Mouse (Mus musculus): ENCODE measurements around the gene Sepsecs. TPM values are rescaled to one million over a fixed set of nuclear protein-coding genes. Genes with fewer than 3 reads are reported as not detected.
"Not testable (repeated sequence)": the region's sequence is repeated elsewhere in the genome, so short reads cannot be mapped to it uniquely, and the experiment has no call there.

Gene Sepsecs
- 7.6 and 9.4 TPM in 2 replicates for polyA plus RNA-seq (2015; fragmentation: Nextera tagmentation; extraction: Ambion mirVana)

DNA sequence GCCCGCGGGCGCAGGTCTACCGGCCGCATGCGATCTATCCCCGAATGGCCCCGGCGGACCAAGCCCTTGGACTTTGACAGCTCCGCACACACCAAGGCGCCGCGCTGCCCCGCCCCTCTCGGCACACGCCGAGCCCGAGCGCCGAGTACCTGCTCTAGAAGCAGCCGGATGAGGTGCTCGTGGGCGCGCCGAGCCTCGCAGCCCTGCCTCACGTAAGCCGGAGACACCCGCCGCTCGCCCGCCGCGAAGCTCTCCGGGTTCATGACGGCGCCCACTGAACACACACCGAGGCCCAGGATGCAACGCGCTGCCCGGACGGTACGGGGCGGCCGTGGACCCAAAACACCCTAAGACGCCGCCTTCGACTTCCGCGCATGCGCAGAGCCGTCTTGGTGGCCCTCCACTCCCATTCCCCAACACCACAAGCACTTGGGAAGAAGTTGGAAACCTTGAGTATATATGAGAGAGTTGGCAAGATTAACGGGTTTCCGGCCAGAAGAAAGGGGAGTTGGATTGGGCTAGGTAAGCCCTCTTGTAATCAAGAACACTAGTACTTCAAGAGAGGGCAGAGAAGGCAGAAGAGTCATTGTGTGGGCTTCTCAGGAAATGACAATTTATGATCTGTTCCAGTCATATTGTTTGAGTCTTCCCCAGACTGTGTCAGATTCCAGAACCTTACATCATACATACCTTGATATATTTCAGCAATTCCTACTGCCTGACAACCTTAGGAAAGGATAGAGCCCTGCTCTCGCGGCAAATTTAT, at the start of gene Sepsecs:
Gene Sepsecs, minus strand, starts transcription at position 283 of the 766 bp plus-strand sequence.
- peak within 1 kb of the TSS; percentile 90 for H3K27ac ChIP-seq
- DNase-seq (peak; percentile 87), ATAC-seq (ENCODE audit: low read depth) (peak; percentile 95)
- WGBS (ENCODE audit: insufficient replicate concordance) = 4% methylated on average over 56 of the region's 56 CpGs
- no peaks in the 10 kb centered on the region for H3K9me3 ChIP-seq (replicated peaks)
- H3K27me3 ChIP-seq = peaks cover 8% of the 10 kb centered on the region
- H3K36me3 ChIP-seq = peaks cover 9% of the 10 kb centered on the region
- H3K9ac ChIP-seq = peak within 1 kb of the TSS; percentile 87
- H3K4me1 ChIP-seq (replicated peaks) = peaks cover 19% of the 10 kb centered on the region
- peak within 1 kb of the TSS; percentile 80 for H3K4me2 ChIP-seq
- H3K4me3 ChIP-seq (replicated peaks) = peak within 1 kb of the TSS; percentile 83

DNA sequence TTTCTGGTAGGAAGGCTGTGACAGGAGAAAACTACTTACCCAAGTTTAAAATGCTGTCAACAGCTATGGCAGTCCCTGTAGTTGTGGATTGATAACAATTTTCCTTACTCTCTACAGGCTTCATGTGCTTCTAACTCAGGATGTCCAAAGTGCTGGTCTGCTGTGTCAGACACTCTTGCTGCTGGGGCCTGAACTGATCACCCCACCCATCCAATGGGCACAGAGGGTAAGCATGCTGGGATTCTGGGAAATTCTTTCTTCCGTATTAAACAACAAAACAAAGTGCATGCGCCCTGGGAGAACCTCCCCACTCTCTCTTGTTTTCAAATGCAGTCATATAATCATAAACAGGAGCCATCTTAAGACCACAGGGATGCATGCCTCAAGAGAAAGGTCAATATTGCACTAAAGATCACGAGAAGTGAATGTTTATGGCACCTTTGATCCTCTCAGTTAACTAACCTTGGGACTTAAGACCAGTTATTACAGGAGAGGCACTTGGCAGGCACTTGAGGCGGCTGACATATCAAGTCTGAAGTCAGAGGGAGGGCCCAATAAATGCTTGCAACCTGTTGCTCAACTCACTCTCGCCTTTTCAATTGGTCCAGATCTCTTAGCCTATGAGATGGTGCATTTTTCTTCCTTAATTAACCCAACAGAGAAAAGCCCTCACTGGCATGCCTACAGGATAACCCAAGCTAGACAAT, 47.4 kb upstream of the Sepsecs start:
- WGBS (ENCODE audit: insufficient replicate concordance) = 61% methylated on average over 5 of the region's 5 CpGs
- DNase-seq (no peak), ATAC-seq (ENCODE audit: low read depth) (no peak)
- H3K27ac ChIP-seq = no peak overlapping the region
- H3K36me3 ChIP-seq = no peaks in the 10 kb centered on the region
- peaks cover 20% of the 10 kb centered on the region for H3K4me1 ChIP-seq (replicated peaks)
- H3K27me3 ChIP-seq = no peaks in the 10 kb centered on the region
- H3K9me3 ChIP-seq (replicated peaks) = no peaks in the 10 kb centered on the region
- no peak overlapping the region for H3K4me2 ChIP-seq
- no peak overlapping the region for H3K4me3 ChIP-seq (replicated peaks)
- no peak overlapping the region for H3K9ac ChIP-seq

DNA sequence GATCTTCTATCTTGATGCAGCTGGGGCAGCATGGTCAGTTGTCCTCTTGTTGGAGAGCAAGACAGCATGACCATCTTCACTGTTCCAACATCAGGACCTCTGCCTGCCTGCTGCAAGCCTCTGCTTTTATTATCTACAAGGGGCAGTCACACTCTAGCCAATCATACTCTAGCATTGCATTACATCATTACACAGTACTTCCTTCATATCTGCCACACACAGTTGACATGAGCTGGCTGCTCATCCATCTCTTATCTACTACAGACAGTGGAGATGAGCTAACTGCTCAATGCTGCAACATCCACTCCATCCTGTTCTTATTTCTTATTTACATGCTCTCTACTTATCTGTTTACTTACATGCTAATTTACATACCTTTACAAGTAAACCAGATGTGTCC, 43.2 kb upstream of the Sepsecs start:
- H3K27ac ChIP-seq = peak overlapping the region; percentile 53
- ATAC-seq (ENCODE audit: low read depth) = peak; percentile 100
- H3K4me3 ChIP-seq (replicated peaks) = peak overlapping the region; percentile 51

DNA sequence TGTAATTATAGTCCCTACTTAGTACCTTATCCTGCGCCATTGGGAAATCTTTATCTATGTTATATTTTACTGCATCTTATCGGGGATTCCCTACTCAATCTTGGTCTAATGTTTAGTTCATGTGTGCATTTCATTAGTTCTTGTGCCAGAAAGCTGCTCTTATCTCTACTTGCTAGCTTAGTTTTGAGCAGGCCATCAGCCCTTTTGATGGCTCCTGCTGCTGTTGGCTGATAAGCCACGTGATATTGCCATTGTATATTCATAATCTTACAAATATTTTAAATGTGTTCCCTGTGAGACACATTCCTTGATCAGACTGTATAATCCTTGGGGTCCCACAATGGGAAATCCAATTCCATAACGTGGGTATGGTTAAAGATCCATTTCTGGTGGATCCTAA, 35.1 kb upstream of the Sepsecs start:
- DNase-seq (peak; percentile 18), ATAC-seq (ENCODE audit: low read depth) (peak; percentile 43; the same call in 1 of the 2 replicates)
- H3K4me1 ChIP-seq (replicated peaks) = peaks cover 20% of the 10 kb centered on the region
- no peak overlapping the region for H3K27ac ChIP-seq
- no peaks in the 10 kb centered on the region for H3K27me3 ChIP-seq
- WGBS (ENCODE audit: insufficient replicate concordance) = 43% methylated on average over 4 of the region's 4 CpGs
- H3K36me3 ChIP-seq = no peaks in the 10 kb centered on the region
- H3K4me2 ChIP-seq = no peak overlapping the region
- no peak overlapping the region for H3K9ac ChIP-seq
- no peaks in the 10 kb centered on the region for H3K9me3 ChIP-seq (replicated peaks)
- no peak overlapping the region for H3K4me3 ChIP-seq (replicated peaks)

More for the DNA sequence above, 43.2 kb upstream of the Sepsecs start:
- H3K9ac ChIP-seq = peak overlapping the region; percentile 56; the same call in 1 of the 2 replicates
- no peaks in the 10 kb centered on the region for H3K9me3 ChIP-seq (replicated peaks)
- DNase-seq = peak; percentile 67
- H3K36me3 ChIP-seq = no peaks in the 10 kb centered on the region
- no peaks in the 10 kb centered on the region for H3K27me3 ChIP-seq
- H3K4me1 ChIP-seq (replicated peaks) = peaks cover 20% of the 10 kb centered on the region
- peak overlapping the region; percentile 58 for H3K4me2 ChIP-seq

DNA sequence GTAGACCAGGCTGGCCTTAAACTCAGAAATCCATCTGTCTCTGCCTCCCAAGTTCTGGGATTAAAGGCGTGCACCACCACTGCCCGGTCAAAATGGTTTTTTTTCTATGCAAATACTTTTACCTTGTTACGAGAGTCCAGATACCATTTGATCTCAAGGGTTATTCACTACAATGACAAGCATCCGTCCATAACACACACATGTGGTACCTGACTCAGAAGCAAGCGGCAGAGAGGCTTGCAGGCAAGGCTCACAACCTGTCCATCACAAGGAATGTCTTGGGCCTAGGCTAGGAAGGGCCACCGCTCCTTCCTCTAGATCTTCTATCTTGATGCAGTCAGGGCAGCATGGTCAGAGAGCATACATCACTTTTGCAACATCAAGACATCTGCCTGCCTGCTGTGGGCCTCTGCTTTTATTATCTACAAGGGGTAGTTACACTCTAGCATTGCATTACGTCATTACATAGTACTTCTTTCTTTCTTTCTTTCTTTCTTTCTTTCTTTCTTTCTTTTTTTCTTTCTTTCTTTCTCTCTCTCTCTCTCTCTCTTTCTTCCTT, 28.5 kb upstream of the Sepsecs start:
- not testable (repeated sequence) for H3K4me2 ChIP-seq; DNase-seq; H3K9ac ChIP-seq; H3K9me3 ChIP-seq (replicated peaks); H3K4me3 ChIP-seq (replicated peaks); ATAC-seq (ENCODE audit: low read depth); H3K36me3 ChIP-seq; H3K27me3 ChIP-seq; H3K27ac ChIP-seq; H3K4me1 ChIP-seq (replicated peaks)
- 69% methylated on average over 7 of the region's 7 CpGs for WGBS (ENCODE audit: insufficient replicate concordance)

DNA sequence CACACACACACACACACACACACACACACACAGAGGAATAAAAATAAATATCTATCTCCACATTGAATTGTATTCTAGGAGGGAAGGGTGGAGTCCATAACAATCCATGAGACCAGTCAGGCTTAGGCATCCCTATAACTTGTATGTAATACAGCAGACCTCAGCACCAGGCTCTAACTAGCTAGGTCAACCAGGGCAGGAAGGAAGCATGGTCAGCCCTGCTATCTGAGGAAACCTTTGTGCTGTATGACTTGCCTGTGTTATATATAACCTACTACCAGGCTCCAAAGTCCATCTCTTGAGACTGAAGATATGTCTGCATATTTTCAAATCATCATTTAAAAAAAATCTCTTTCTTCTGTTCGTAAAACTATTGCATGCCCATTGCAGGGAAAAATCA, 27.8 kb upstream of the Sepsecs start:
- DNase-seq = no peak

DNA sequence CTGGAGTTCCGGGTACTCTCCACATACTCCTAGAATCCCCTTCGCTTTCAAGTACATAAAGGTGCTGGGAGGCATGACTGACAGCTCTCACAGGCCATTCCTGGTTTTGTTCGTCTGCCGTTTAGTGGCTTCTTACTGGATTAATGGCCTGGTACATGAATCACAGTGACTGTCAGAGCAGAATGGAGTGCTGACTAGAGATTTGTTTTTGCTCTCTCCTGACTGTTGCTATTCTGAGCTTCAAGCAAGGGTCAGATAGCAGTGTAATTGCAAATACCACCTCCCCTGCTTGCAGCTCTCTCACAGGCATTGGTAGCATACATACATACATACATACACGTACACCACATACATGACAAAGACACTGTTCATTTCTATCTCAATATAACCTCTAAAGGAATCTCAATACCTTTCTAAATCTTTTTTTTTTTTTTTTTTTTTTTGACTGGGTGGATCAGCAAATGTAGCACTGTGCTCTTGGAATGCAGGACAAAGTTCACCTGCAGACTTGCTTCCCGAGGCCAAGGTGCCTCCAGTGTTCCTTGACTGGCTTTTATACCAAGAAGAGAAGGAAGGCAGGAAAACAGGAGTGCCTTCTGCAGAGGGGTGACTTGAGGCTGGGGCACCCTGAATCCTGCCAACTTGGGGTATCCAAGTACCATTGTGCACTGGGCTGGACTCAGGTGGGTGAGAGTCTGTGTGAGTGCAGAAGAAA, 18.4 kb upstream of the Sepsecs start:
- Histone ChIP-seq H3K27me3 (no peaks in the 10 kb centered on the region), H3K27ac (no peak overlapping the region), H3K9ac (no peak overlapping the region), H3K4me1 (replicated peaks) (no peaks in the 10 kb centered on the region), H3K4me2 (no peak overlapping the region), H3K9me3 (replicated peaks) (no peaks in the 10 kb centered on the region), H3K36me3 (no peaks in the 10 kb centered on the region), H3K4me3 (replicated peaks) (no peak overlapping the region)
- DNase-seq (no peak), ATAC-seq (ENCODE audit: low read depth) (no peak)
- 62% methylated on average over 6 of the region's 6 CpGs for WGBS (ENCODE audit: insufficient replicate concordance)

More for the DNA sequence above, 27.8 kb upstream of the Sepsecs start:
- Histone ChIP-seq H3K4me1 (replicated peaks) (peaks cover 4% of the 10 kb centered on the region; the same call in 1 of the 2 replicates), H3K27me3 (no peaks in the 10 kb centered on the region), H3K27ac (no peak overlapping the region), H3K36me3 (no peaks in the 10 kb centered on the region), H3K4me2 (no peak overlapping the region), H3K9ac (no peak overlapping the region), H3K4me3 (replicated peaks) (no peak overlapping the region), H3K9me3 (replicated peaks) (no peaks in the 10 kb centered on the region)
- no peak for ATAC-seq (ENCODE audit: low read depth)
- 75% methylated on average over 1 of the region's 1 CpGs for WGBS (ENCODE audit: insufficient replicate concordance)

DNA sequence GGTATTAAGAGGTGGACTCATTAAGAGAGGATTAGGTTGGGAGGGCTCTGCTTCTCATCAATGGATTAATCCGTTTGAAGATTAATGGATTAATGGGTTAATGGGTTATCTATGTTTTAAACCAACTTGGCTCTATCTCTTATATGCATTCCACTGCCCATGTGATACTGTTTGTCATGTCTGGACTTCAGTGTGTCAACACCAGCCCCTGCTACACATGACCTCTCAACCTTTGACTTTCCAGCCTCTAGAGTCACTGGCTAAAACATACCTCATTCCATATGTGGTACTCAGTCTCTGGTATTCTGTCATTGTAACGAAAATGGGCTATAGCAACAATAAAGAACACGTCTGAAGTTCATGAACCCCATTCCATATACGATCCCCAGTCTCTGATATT, 11.6 kb upstream of the Sepsecs start:
- DNase-seq = no peak
- peak; percentile 48; the same call in 1 of the 2 replicates for ATAC-seq (ENCODE audit: low read depth)
- 46% methylated on average over 4 of the region's 4 CpGs for whole genome bisulfite sequencing (ENCODE audit: insufficient replicate concordance)
- Histone ChIP-seq H3K4me2 (no peak overlapping the region), H3K4me3 (replicated peaks) (no peak overlapping the region), H3K27me3 (no peaks in the 10 kb centered on the region), H3K4me1 (replicated peaks) (no peaks in the 10 kb centered on the region), H3K36me3 (no peaks in the 10 kb centered on the region), H3K9me3 (replicated peaks) (no peaks in the 10 kb centered on the region), H3K27ac (no peak overlapping the region), H3K9ac (no peak overlapping the region)

DNA sequence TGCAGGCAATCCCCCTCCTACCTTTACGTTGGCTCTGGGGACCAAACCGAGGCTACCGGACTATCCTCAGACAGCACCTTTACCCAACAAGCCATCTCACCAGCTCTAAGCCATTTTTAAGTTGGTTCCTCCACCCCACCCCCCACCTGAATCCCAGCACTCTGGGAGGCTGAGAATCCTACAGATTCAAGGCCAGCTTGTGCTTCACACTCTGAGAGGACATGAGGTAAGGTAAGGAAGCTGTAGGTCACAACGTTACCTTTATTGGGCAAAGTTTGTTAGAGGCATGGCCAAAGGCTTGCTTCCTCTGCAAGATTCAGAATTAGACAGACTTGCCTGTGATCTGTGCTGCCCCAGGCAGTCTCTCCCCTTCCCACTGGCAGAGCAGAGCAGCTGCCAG, 10.7 kb upstream of the Sepsecs start:
- Histone ChIP-seq H3K9me3 (replicated peaks) (no peaks in the 10 kb centered on the region), H3K4me1 (replicated peaks) (no peaks in the 10 kb centered on the region), H3K4me3 (replicated peaks) (no peak overlapping the region), H3K27me3 (no peaks in the 10 kb centered on the region), H3K4me2 (no peak overlapping the region), H3K9ac (no peak overlapping the region), H3K36me3 (no peaks in the 10 kb centered on the region), H3K27ac (no peak overlapping the region)
- DNase-seq (no peak), ATAC-seq (ENCODE audit: low read depth) (no peak)
- 46% methylated on average over 4 of the region's 4 CpGs for WGBS (ENCODE audit: insufficient replicate concordance)

DNA sequence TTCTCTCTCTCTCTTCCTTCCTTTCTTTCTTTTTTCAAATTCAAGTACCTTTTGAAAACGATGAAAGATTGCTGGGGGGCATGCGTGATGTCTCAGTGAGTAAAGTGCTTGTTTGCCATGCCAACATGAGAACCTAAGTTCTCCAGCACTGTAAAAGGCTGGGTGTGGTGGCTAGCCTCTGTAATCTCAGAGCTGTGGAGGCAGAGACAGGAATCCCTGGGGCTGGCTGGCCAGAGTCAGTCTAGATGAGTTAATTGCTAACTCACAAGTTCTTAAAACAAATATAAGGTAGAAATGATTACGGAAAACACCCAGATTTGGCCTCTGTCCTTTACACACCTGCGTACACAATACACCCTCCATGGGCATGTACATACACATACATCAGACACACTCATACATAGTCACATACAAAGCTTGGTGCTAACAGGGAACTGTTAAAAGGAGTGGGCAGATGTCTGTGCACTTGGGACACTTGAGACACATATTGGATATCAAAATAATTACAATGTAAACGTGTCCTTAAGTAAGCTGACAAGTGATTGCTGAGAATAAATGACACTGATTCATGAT, 9.1 kb upstream of the Sepsecs start:
- no peaks in the 10 kb centered on the region for H3K27me3 ChIP-seq
- no peak overlapping the region for H3K4me2 ChIP-seq
- DNase-seq (no peak), ATAC-seq (ENCODE audit: low read depth) (no peak)
- no peak overlapping the region for H3K27ac ChIP-seq
- WGBS (ENCODE audit: insufficient replicate concordance) = 62% methylated on average over 5 of the region's 5 CpGs
- no peak overlapping the region for H3K4me3 ChIP-seq (replicated peaks)
- no peaks in the 10 kb centered on the region for H3K4me1 ChIP-seq (replicated peaks)
- H3K36me3 ChIP-seq = no peaks in the 10 kb centered on the region
- H3K9me3 ChIP-seq (replicated peaks) = no peaks in the 10 kb centered on the region
- H3K9ac ChIP-seq = no peak overlapping the region

DNA sequence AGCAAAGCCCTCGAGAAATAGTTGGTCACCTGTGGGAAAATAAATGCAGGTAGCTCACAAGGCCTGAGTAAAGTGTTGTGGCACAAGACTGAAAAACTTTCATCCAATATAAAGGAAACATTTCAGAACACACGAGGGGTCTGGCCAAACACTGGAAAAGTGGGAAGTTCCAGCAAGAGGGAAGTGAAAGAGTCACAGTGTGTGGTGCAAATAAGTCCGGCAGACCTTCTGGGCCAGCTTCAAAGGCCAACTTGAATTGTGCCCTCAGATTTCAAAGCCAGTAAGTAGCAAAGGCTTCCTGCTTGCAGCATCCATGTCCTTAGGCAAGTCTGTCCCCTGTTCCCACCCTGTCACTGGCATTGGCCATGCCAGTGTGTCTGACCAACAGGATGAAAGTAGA, 7.6 kb upstream of the Sepsecs start:
- Histone ChIP-seq H3K9me3 (replicated peaks) (no peaks in the 10 kb centered on the region), H3K27ac (no peak overlapping the region), H3K27me3 (peaks cover 8% of the 10 kb centered on the region), H3K9ac (no peak overlapping the region), H3K4me1 (replicated peaks) (no peaks in the 10 kb centered on the region), H3K4me2 (no peak overlapping the region), H3K4me3 (replicated peaks) (no peak overlapping the region), H3K36me3 (no peaks in the 10 kb centered on the region)
- DNase-seq = no peak
- ATAC-seq (ENCODE audit: low read depth) = no peak
- WGBS (ENCODE audit: insufficient replicate concordance) = 47% methylated on average over 3 of the region's 3 CpGs

Data from liver, embryonic 13.5 days (tissue).